Mouse (Mus musculus) regulatory T cell (primary cell): ENCODE measurements at regions not wholly inside any gene's neighbourhood (a gene's known extent, or its start where the extent isn't known, plus 50 kb on each side); places are given as distances from the start of the nearest gene placed in this dataset.

Source experiments
- in situ Hi-C: fragments of 300-600 bp; cut with MboI, MseI; formaldehyde crosslinking; loops from one replicate; pipeline ENCODE4 v1.15.1; 2025; ENCODE audit warnings: high pct_unique_total_duplicates

DNA sequence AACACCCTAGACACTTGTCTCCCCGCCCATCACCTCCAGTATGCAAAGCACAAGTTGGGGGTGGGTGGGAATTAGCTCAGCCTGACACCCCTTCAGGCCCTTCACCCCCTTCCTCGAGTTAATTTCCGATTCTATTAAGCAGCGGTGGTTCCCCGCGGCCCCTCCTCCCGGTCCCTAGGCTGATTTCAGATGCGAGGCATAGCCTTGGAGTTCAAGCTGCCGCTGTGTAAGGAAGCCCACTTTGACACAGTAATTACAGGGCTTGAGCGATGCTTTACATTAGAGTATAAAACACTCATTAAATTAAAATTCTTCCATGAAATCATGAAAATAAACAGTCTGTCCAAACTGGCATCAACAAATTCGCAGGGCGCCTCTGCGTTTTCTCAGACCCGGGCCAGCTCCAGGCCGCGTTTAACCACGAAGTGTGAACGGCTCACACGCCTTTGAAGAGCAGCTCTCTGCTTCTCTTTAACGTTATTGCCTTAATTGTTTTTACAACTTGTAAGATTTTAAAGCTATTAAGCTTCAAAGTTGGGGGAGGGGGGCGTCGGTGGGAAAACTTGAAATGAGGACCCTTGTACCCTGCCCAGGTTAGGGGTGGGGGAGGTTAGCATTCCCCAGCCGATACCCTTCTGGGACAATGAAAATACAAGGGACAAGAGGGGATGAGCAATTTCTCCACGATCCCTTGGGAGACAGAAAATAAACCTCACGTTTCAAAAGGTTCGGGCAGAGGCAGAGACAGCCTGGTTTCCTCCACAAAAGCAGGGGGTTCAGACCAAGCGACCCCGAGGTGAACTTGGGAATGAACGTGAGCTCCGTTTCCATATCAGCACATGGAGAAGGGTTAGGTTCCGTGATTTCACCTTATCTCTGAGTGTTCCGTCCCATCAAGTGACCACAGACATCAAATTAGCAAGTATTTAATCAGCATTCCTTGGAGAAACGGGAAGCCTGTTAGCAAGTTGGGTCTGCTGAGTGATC, 114.4 kb downstream of the Dicer1 start:
- in situ Hi-C loops: no loop called here

- in situ Hi-C loops: no loop called here
Measured at GRCm38 (mm10) chr12:104636474-104636873, 115.3 kb downstream of the Dicer1 start.

DNA sequence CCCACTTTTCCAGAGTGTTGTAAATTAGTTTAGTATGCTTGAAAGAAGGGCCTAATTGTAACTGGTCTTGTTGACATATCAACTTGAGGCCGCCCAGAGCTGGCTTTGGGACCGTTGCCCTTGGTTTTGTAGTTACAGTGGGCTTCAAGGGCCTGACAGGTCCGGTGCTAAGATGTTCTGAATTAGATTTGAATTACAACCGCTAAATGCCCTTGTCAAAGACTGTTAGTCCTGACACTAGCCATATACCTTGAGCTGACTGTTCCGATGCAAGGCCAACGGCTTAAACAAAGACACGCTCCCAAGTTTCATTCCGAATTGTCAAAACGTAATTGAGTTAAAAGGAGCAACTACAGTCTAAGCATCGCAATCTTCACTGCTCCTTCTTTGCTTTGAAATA, 116.9 kb downstream of the Dicer1 start:
- in situ Hi-C loops: no loop called here

DNA sequence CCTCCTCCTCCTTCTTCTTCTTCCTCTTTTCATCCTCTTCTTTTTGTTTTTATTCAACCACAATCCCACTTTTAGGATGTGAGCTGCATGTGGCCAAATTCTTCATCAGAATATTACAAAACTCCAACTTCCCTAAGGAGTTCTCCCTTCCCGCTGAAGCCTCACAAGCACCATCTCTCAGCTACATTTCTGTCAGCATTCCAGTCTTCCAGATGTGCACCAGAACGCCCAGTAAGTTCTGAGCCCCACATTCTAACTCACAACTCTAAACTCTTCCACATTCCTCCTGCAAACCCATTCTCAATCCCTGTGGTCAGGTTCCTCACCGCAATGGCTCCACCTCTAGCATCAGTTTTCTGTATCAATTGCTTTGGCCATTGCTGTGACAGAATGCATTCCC, 121.2 kb downstream of the Dicer1 start:
- in situ Hi-C loops: no loop called here

- in situ Hi-C loops: no loop called here
Measured at GRCm38 (mm10) chr12:104629449-104629848, 122.3 kb downstream of the Dicer1 start.

DNA sequence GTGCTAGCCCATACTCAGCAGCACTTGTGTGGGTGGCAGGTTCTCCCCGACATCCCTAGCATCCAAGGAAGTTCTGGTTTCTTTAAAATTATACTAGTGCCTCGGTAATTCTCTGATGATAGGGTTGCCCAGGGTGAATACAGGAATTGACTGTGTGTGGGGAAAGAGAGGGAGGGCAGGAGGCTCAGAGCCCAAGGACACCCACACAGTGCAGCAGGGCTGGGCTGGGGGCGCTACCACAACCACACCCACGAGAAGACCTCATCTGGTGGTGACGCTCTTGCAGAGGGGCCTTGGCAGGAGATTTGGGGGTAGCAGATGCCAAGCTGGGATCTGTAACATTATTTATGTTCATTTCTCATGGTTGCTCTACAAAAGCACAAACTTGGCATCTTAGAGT, 125.7 kb downstream of the Dicer1 start:
- in situ Hi-C loops: no loop called here

DNA sequence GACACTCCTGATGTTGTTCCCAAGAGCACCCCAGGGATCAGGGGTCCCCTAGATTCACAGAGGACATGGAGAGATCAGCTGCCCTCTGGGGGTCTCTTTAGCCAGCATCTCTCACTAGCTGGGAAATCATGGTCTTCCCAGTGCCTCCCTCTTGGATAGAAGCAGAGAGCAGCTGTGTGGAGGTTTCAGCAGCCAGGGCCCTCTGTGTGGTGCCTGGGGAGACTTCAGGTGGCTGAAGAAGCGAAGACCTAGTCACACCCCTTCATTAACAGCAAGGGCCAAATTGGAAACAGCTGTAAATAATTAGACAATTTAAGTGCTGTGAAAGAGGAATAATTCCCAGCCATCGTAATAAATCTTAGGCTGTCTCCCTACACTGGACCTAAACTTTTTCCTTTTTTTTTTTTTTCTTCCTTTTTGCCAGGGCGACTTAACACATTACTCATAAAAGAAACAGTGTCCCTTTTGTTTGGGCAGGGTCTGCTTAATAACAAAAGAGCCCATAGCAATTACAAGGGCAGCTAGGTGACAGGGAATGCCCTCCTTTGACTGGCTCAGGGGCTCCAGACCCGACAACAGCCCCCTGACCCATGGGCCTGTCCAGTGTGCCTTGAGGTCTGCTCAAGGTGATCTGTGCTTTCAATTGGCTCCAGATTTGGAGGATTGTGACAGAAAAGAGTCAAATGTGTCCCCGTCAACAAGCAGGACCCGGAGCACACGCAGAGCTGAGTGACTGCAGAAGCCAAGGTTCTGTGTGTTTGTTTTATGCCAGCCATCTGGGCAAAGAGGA, 127.7 kb downstream of the Dicer1 start:
- in situ Hi-C loops: no loop called here

GRCm38 (mm10) chr12:104617111-104617725, 134.5 kb downstream of the Dicer1 start:
- in situ Hi-C loops: loop anchor here (10.0 kb wide), 1 partner anchor 1268 kb away; no protein-coding TSS in a partner anchor

DNA sequence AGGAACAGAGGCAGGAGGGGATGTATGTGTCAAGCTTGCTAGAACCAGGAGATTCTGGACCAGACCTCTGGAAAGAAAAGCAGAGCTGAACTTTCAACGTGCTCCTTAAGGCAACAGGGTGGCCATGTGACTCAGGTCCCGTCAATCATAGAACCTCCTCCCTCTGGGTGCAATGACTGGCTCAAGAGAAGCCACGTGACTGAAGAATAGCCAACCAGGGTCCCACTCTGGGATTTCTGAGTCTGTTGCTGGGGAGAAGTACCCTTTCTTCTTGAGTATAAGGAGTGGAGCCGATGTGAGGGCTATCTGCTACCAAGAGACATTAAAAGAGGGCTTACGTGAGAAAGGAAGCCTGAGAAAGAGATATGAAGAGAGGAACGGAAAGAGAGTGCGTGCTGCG, 137.5 kb downstream of the Dicer1 start:
- in situ Hi-C loops: loop anchor here (10.0 kb wide), 1 partner anchor 1271 kb away; no protein-coding TSS in a partner anchor

GRCm38 (mm10) chr12:104609767-104610166, 136.6 kb upstream of the Gsc start:
- in situ Hi-C loops: loop anchor here (10.0 kb wide), 2 partner anchors 1275 to 1415 kb away; no protein-coding TSS in a partner anchor

- in situ Hi-C loops: loop anchor here (10.0 kb wide), 1 partner anchor 1414 kb away; no protein-coding TSS in a partner anchor
Measured at GRCm38 (mm10) chr12:104608956-104609355, 135.8 kb upstream of the Gsc start.

- in situ Hi-C loops: loop anchor here (10.0 kb wide), 1 partner anchor 1413 kb away; no protein-coding TSS in a partner anchor
Measured at GRCm38 (mm10) chr12:104607410-104607809, 134.3 kb upstream of the Gsc start.

GRCm38 (mm10) chr12:104605535-104606399, 132.6 kb upstream of the Gsc start:
- in situ Hi-C loops: loop anchor here (10.0 kb wide), 1 partner anchor 1411 kb away; no protein-coding TSS in a partner anchor

- in situ Hi-C loops: no loop called here
Measured at GRCm38 (mm10) chr12:104598056-104598455, 124.9 kb upstream of the Gsc start.

- in situ Hi-C loops: no loop called here
Measured at GRCm38 (mm10) chr12:104593526-104594155, 120.5 kb upstream of the Gsc start.

GRCm38 (mm10) chr12:104592791-104593525, 119.8 kb upstream of the Gsc start:
- in situ Hi-C loops: no loop called here

GRCm38 (mm10) chr12:104591571-104591970, 118.4 kb upstream of the Gsc start:
- in situ Hi-C loops: no loop called here

GRCm38 (mm10) chr12:104590291-104590690, 117.2 kb upstream of the Gsc start:
- in situ Hi-C loops: no loop called here

- in situ Hi-C loops: no loop called here
Measured at GRCm38 (mm10) chr12:104584408-104584807, 111.3 kb upstream of the Gsc start.
